Mouse (Mus musculus): ENCODE measurements at regions not wholly inside any gene's neighbourhood (a gene's known extent, or its start where the extent isn't known, plus 50 kb on each side); places are given as distances from the start of the nearest gene placed in this dataset.

- no peak for ATAC-seq (replicated peaks; ENCODE audit: low FRiP score)
- Histone ChIP-seq H3K9me3 (ENCODE audit: control insufficient read depth, low read length) (no peaks in the 10 kb centered on the region), H3K4me3 (ENCODE audit: low read depth, low read length) (no peak overlapping the region), H3K4me2 (ENCODE audit: low read depth, low read length, severe bottlenecking) (no peak overlapping the region), H3K36me3 (ENCODE audit: control insufficient read depth, insufficient read depth, low read length) (no peaks in the 10 kb centered on the region), H3K27me3 (ENCODE audit: control insufficient read depth, insufficient read depth, low read length) (no peaks in the 10 kb centered on the region; the same call in 1 of the 2 replicates), H3K4me1 (replicated peaks; ENCODE audit: control insufficient read depth, insufficient read depth, low read length) (peaks cover 5% of the 10 kb centered on the region; the same call in 1 of the 2 replicates), H3K9ac (ENCODE audit: low read length) (no peak overlapping the region), H3K27ac (ENCODE audit: low read depth, low read length) (no peak overlapping the region)
- WGBS, result 59% methylated on average over 13 of the region's 13 CpGs
- DNase-seq (ENCODE audit: low spot score), result no peak
These were observed 65.4 kb upstream of the Mitf start for GRCm38 (mm10) chr6:97741427-97741826.

GRCm38 (mm10) chr6:97740851-97741201 is 66.0 kb upstream of the Mitf start:
- no peaks in the 10 kb centered on the region; the same call in 1 of the 2 replicates for H3K27me3 ChIP-seq (ENCODE audit: control insufficient read depth, insufficient read depth, low read length)
- ATAC-seq (replicated peaks; ENCODE audit: low FRiP score) (0 out of 2 replicates have a peak, but pooled peaks have one; percentile 21), DNase-seq (ENCODE audit: low spot score) (no peak)
- no peak overlapping the region for H3K27ac ChIP-seq (ENCODE audit: low read depth, low read length)
- H3K9me3 ChIP-seq (ENCODE audit: control insufficient read depth, low read length), result no peaks in the 10 kb centered on the region
- no peak overlapping the region for H3K9ac ChIP-seq (ENCODE audit: low read length)
- no peaks in the 10 kb centered on the region for H3K36me3 ChIP-seq (ENCODE audit: control insufficient read depth, insufficient read depth, low read length)
- H3K4me2 ChIP-seq (ENCODE audit: low read depth, low read length, severe bottlenecking), result no peak overlapping the region
- H3K4me3 ChIP-seq (ENCODE audit: low read depth, low read length), result no peak overlapping the region
- peaks cover 5% of the 10 kb centered on the region; the same call in 1 of the 2 replicates for H3K4me1 ChIP-seq (replicated peaks; ENCODE audit: control insufficient read depth, insufficient read depth, low read length)
- 55% methylated on average over 11 of the region's 11 CpGs for WGBS

- DNase-seq (ENCODE audit: low spot score) (peak; percentile 73), ATAC-seq (replicated peaks; ENCODE audit: low FRiP score) (no peak)
- Histone ChIP-seq H3K36me3 (ENCODE audit: control insufficient read depth, insufficient read depth, low read length) (no peaks in the 10 kb centered on the region), H3K27me3 (ENCODE audit: control insufficient read depth, insufficient read depth, low read length) (no peaks in the 10 kb centered on the region; the same call in 1 of the 2 replicates), H3K9ac (ENCODE audit: low read length) (no peak overlapping the region), H3K4me3 (ENCODE audit: low read depth, low read length) (no peak overlapping the region), H3K4me2 (ENCODE audit: low read depth, low read length, severe bottlenecking) (no peak overlapping the region), H3K9me3 (ENCODE audit: control insufficient read depth, low read length) (no peaks in the 10 kb centered on the region), H3K4me1 (replicated peaks; ENCODE audit: control insufficient read depth, insufficient read depth, low read length) (peaks cover 5% of the 10 kb centered on the region; the same call in 1 of the 2 replicates), H3K27ac (ENCODE audit: low read depth, low read length) (no peak overlapping the region)
- WGBS, result 19% methylated on average over 13 of the region's 13 CpGs
These were observed 66.6 kb upstream of the Mitf start for GRCm38 (mm10) chr6:97740107-97740850.

GRCm38 (mm10) chr6:97738846-97739245 is 68.0 kb upstream of the Mitf start:
- DNase-seq (ENCODE audit: low spot score), result peak; percentile 27
- H3K27ac ChIP-seq (ENCODE audit: low read depth, low read length), result no peak overlapping the region
- WGBS, result 76% methylated on average over 4 of the region's 4 CpGs

GRCm38 (mm10) chr6:97730835-97731234 is 76.0 kb upstream of the Mitf start:
- no peak for ATAC-seq (replicated peaks; ENCODE audit: low FRiP score)
- Histone ChIP-seq H3K4me3 (ENCODE audit: low read depth, low read length) (no peak overlapping the region), H3K9me3 (ENCODE audit: control insufficient read depth, low read length) (no peaks in the 10 kb centered on the region), H3K4me2 (ENCODE audit: low read depth, low read length, severe bottlenecking) (no peak overlapping the region), H3K27ac (ENCODE audit: low read depth, low read length) (no peak overlapping the region), H3K4me1 (replicated peaks; ENCODE audit: control insufficient read depth, insufficient read depth, low read length) (0 out of 2 replicates have a peak, but pooled peaks cover 2% of the 10 kb centered on the region), H3K27me3 (ENCODE audit: control insufficient read depth, insufficient read depth, low read length) (no peaks in the 10 kb centered on the region), H3K36me3 (ENCODE audit: control insufficient read depth, insufficient read depth, low read length) (no peaks in the 10 kb centered on the region), H3K9ac (ENCODE audit: low read length) (no peak overlapping the region)
- DNase-seq (ENCODE audit: low spot score), result no peak

More at GRCm38 (mm10) chr6:97738846-97739245, 68.0 kb upstream of the Mitf start:
- no peak overlapping the region for H3K4me2 ChIP-seq (ENCODE audit: low read depth, low read length, severe bottlenecking)
- H3K9me3 ChIP-seq (ENCODE audit: control insufficient read depth, low read length), result no peaks in the 10 kb centered on the region
- no peak for ATAC-seq (replicated peaks; ENCODE audit: low FRiP score)
- H3K27me3 ChIP-seq (ENCODE audit: control insufficient read depth, insufficient read depth, low read length), result no peaks in the 10 kb centered on the region; the same call in 1 of the 2 replicates
- H3K4me3 ChIP-seq (ENCODE audit: low read depth, low read length), result no peak overlapping the region
- no peak overlapping the region for H3K9ac ChIP-seq (ENCODE audit: low read length)
- no peaks in the 10 kb centered on the region for H3K36me3 ChIP-seq (ENCODE audit: control insufficient read depth, insufficient read depth, low read length)
- peaks cover 5% of the 10 kb centered on the region; the same call in 1 of the 2 replicates for H3K4me1 ChIP-seq (replicated peaks; ENCODE audit: control insufficient read depth, insufficient read depth, low read length)

GRCm38 (mm10) chr6:97718184-97718910 is 88.5 kb upstream of the Mitf start:
- no peaks in the 10 kb centered on the region for H3K27me3 ChIP-seq (ENCODE audit: control insufficient read depth, insufficient read depth, low read length)
- no peak for DNase-seq (ENCODE audit: low spot score)
- no peak overlapping the region for H3K4me3 ChIP-seq (ENCODE audit: low read depth, low read length)
- no peaks in the 10 kb centered on the region for H3K9me3 ChIP-seq (ENCODE audit: control insufficient read depth, low read length)
- H3K27ac ChIP-seq (ENCODE audit: low read depth, low read length), result no peak overlapping the region
- no peak for ATAC-seq (replicated peaks; ENCODE audit: low FRiP score)
- no peak overlapping the region for H3K4me2 ChIP-seq (ENCODE audit: low read depth, low read length, severe bottlenecking)
- WGBS, result 35% methylated on average over 6 of the region's 6 CpGs
- no peaks in the 10 kb centered on the region for H3K36me3 ChIP-seq (ENCODE audit: control insufficient read depth, insufficient read depth, low read length)
- no peak overlapping the region for H3K9ac ChIP-seq (ENCODE audit: low read length)
- no peaks in the 10 kb centered on the region for H3K4me1 ChIP-seq (replicated peaks; ENCODE audit: control insufficient read depth, insufficient read depth, low read length)

GRCm38 (mm10) chr6:97707401-97707800 is 90.1 kb upstream of the Frmd4b start:
- no peak for DNase-seq (ENCODE audit: low spot score)
- 25% methylated on average over 2 of the region's 2 CpGs for WGBS

GRCm38 (mm10) chr6:97704361-97704760 is 87.0 kb upstream of the Frmd4b start:
- no peaks in the 10 kb centered on the region for H3K36me3 ChIP-seq (ENCODE audit: control insufficient read depth, insufficient read depth, low read length)
- no peak overlapping the region for H3K27ac ChIP-seq (ENCODE audit: low read depth, low read length)
- DNase-seq (ENCODE audit: low spot score), result no peak
- ATAC-seq (replicated peaks; ENCODE audit: low FRiP score), result no peak
- WGBS, result 81% methylated on average over 5 of the region's 5 CpGs
- H3K4me2 ChIP-seq (ENCODE audit: low read depth, low read length, severe bottlenecking), result no peak overlapping the region
- H3K9me3 ChIP-seq (ENCODE audit: control insufficient read depth, low read length), result no peaks in the 10 kb centered on the region
- no peaks in the 10 kb centered on the region; the same call in 1 of the 2 replicates for H3K4me1 ChIP-seq (replicated peaks; ENCODE audit: control insufficient read depth, insufficient read depth, low read length)
- no peak overlapping the region for H3K9ac ChIP-seq (ENCODE audit: low read length)
- H3K4me3 ChIP-seq (ENCODE audit: low read depth, low read length), result no peak overlapping the region
- no peaks in the 10 kb centered on the region for H3K27me3 ChIP-seq (ENCODE audit: control insufficient read depth, insufficient read depth, low read length)

More at GRCm38 (mm10) chr6:97707401-97707800, 90.1 kb upstream of the Frmd4b start:
- Histone ChIP-seq H3K4me1 (replicated peaks; ENCODE audit: control insufficient read depth, insufficient read depth, low read length) (no peaks in the 10 kb centered on the region; the same call in 1 of the 2 replicates), H3K9ac (ENCODE audit: low read length) (no peak overlapping the region), H3K4me2 (ENCODE audit: low read depth, low read length, severe bottlenecking) (no peak overlapping the region), H3K27me3 (ENCODE audit: control insufficient read depth, insufficient read depth, low read length) (no peaks in the 10 kb centered on the region), H3K36me3 (ENCODE audit: control insufficient read depth, insufficient read depth, low read length) (no peaks in the 10 kb centered on the region), H3K9me3 (ENCODE audit: control insufficient read depth, low read length) (no peaks in the 10 kb centered on the region), H3K27ac (ENCODE audit: low read depth, low read length) (no peak overlapping the region), H3K4me3 (ENCODE audit: low read depth, low read length) (no peak overlapping the region)
- ATAC-seq (replicated peaks; ENCODE audit: low FRiP score), result no peak
